Mouse (Mus musculus) hindbrain, embryonic 13.5 days (tissue): Measurements from ENCODE around the gene Rcn1. TPM values are rescaled to one million over a fixed set of nuclear protein-coding genes. Genes with fewer than 3 reads are reported as not detected.

ENCODE experiments used
- ATAC-seq: fragments of 200-750 bp; cut with Nextera tagmentation; 2 replicates; pipeline ENCODE4 v1.8.0; 2017; ENCODE audit warnings: moderate TSS enrichment; ENCODE audit not compliant: low FRiP score
- H3K27ac ChIP-seq: fragments of 300-500 bp; sonication (generic); 2 replicates; pipeline ENCODE4 v1.5.1; 2015; ENCODE audit warnings: inconsistent platforms, mild to moderate bottlenecking, moderate library complexity
- H3K27me3 ChIP-seq: fragments of 300-500 bp; sonication (generic); 2 replicates; pipeline ENCODE4 v1.6.1; 2015; ENCODE audit warnings: mild to moderate bottlenecking, inconsistent platforms
- H3K36me3 ChIP-seq: fragments of 300-500 bp; sonication (generic); 2 replicates; pipeline ENCODE4 v1.6.1; 2015; ENCODE audit warnings: mild to moderate bottlenecking, inconsistent platforms
- H3K4me1 ChIP-seq: fragments of 300-500 bp; sonication (generic); replicated peaks from 2 replicates; pipeline ENCODE4 v1.6.1; 2015; ENCODE audit warnings: inconsistent platforms
- H3K4me2 ChIP-seq: fragments of 300-500 bp; sonication (generic); 2 replicates; pipeline ENCODE4 v1.6.1; 2015; ENCODE audit warnings: inconsistent platforms, mild to moderate bottlenecking, moderate library complexity
- H3K4me3 ChIP-seq: fragments of 300-500 bp; sonication (generic); 2 replicates; pipeline ENCODE4 v1.5.1; 2015; ENCODE audit warnings: mild to moderate bottlenecking, inconsistent platforms
- H3K9ac ChIP-seq: fragments of 300-500 bp; sonication (generic); 2 replicates; pipeline ENCODE4 v1.6.1; 2015; ENCODE audit warnings: mild to moderate bottlenecking, inconsistent platforms
- H3K9me3 ChIP-seq: fragments of 300-500 bp; sonication (generic); 2 replicates; pipeline ENCODE4 v1.6.1; 2016; ENCODE audit warnings: inconsistent platforms
- WGBS: fragments of 180-500 bp; shearing (Covaris S2); methylation state at CpG from one replicate; pipeline ENCODE4 v1.1.7; 2015; 5-methylcytosine and 5-hydroxymethylcytosine counted together
- polyA plus RNA-seq: library from polyadenylated mRNA; unstranded; fragments of >200 nt; fragmentation: Nextera tagmentation; extraction: Ambion mirVana; gene quantifications from 2 replicates; pipeline ENCODE4 v1.2.1, GENCODE M21; 2015

The Rcn1 gene
- polyA plus RNA-seq, 1 experiment from 2014 or later: 76.3 TPM

- Histone ChIP-seq H3K4me1 (peaks cover 10% of the 10 kb centered on the region), H3K4me2 (no peak overlapping the region), H3K4me3 (no peak overlapping the region), H3K27ac (no peak overlapping the region), H3K36me3 (no peaks in the 10 kb centered on the region), H3K27me3 (peaks cover 5% of the 10 kb centered on the region; the same call in 1 of the 2 replicates), H3K9ac (no peak overlapping the region), H3K9me3 (no peaks in the 10 kb centered on the region)
- 90% methylated on average over 6 of the region's 6 CpGs for WGBS
- ATAC-seq: 0 out of 2 replicates have a peak, but pooled peaks have one; percentile 49
Measured at GRCm38 (mm10) chr2:105372156-105372555, 27.0 kb downstream of the Rcn1 start.

- peaks cover 5% of the 10 kb centered on the region; the same call in 1 of the 2 replicates for H3K27me3 ChIP-seq
- peaks cover 10% of the 10 kb centered on the region for H3K4me1 ChIP-seq
- H3K4me3 ChIP-seq: peak overlapping the region; percentile 26
- no peaks in the 10 kb centered on the region for H3K9me3 ChIP-seq
- H3K4me2 ChIP-seq: peak overlapping the region; percentile 45
- ATAC-seq: no peak; the same call in 1 of the 2 replicates
- H3K36me3 ChIP-seq: no peaks in the 10 kb centered on the region
- peak overlapping the region; percentile 51; the same call in 1 of the 2 replicates for H3K9ac ChIP-seq
- WGBS: 28% methylated on average over 14 of the region's 14 CpGs
- H3K27ac ChIP-seq: no peak overlapping the region
Measured at GRCm38 (mm10) chr2:105370698-105371097, 28.4 kb downstream of the Rcn1 start.

GRCm38 (mm10) chr2:105370240-105370639 is 28.9 kb downstream of the Rcn1 start:
- WGBS: 7% methylated on average over 10 of the region's 10 CpGs
- no peaks in the 10 kb centered on the region for H3K36me3 ChIP-seq
- H3K9me3 ChIP-seq: no peaks in the 10 kb centered on the region
- peaks cover 10% of the 10 kb centered on the region for H3K4me1 ChIP-seq
- H3K4me3 ChIP-seq: peak overlapping the region; percentile 26
- peak; percentile 52; the same call in 1 of the 2 replicates for ATAC-seq
- peak overlapping the region; percentile 53 for H3K9ac ChIP-seq
- H3K27me3 ChIP-seq: peaks cover 5% of the 10 kb centered on the region; the same call in 1 of the 2 replicates
- no peak overlapping the region for H3K27ac ChIP-seq
- peak overlapping the region; percentile 45 for H3K4me2 ChIP-seq

- Histone ChIP-seq H3K4me3 (no peak overlapping the region), H3K4me2 (no peak overlapping the region), H3K36me3 (no peaks in the 10 kb centered on the region), H3K27me3 (peaks cover 5% of the 10 kb centered on the region; the same call in 1 of the 2 replicates), H3K4me1 (peaks cover 10% of the 10 kb centered on the region), H3K9me3 (no peaks in the 10 kb centered on the region), H3K27ac (no peak overlapping the region), H3K9ac (no peak overlapping the region)
- ATAC-seq: no peak
- WGBS: 30% methylated on average over 4 of the region's 4 CpGs
Measured at GRCm38 (mm10) chr2:105367623-105368022, 31.5 kb downstream of the Rcn1 start.

- 0 out of 2 replicates have a peak, but pooled peaks cover 12% of the 10 kb centered on the region for H3K4me1 ChIP-seq
- H3K27ac ChIP-seq: no peak overlapping the region
- H3K36me3 ChIP-seq: no peaks in the 10 kb centered on the region
- H3K9ac ChIP-seq: no peak overlapping the region
- no peak overlapping the region for H3K4me2 ChIP-seq
- 97% methylated on average over 3 of the region's 3 CpGs for WGBS
- H3K9me3 ChIP-seq: no peaks in the 10 kb centered on the region
- H3K4me3 ChIP-seq: no peak overlapping the region
- 0 out of 2 replicates have a peak, but pooled peaks cover 4% of the 10 kb centered on the region for H3K27me3 ChIP-seq
- no peak for ATAC-seq
Measured at GRCm38 (mm10) chr2:105358040-105358439, 41.1 kb downstream of the Rcn1 start.

GRCm38 (mm10) chr2:105356791-105357190 is 42.3 kb downstream of the Rcn1 start:
- Histone ChIP-seq H3K4me1 (0 out of 2 replicates have a peak, but pooled peaks cover 12% of the 10 kb centered on the region), H3K4me2 (no peak overlapping the region), H3K27me3 (0 out of 2 replicates have a peak, but pooled peaks cover 4% of the 10 kb centered on the region), H3K9ac (no peak overlapping the region), H3K36me3 (no peaks in the 10 kb centered on the region), H3K4me3 (no peak overlapping the region), H3K27ac (no peak overlapping the region), H3K9me3 (no peaks in the 10 kb centered on the region)
- 46% methylated on average over 5 of the region's 5 CpGs for WGBS
- ATAC-seq: no peak

- H3K4me1 ChIP-seq: no peaks in the 10 kb centered on the region
- H3K9ac ChIP-seq: no peak overlapping the region
- H3K4me2 ChIP-seq: no peak overlapping the region
- H3K27ac ChIP-seq: no peak overlapping the region
- 56% methylated on average over 6 of the region's 6 CpGs for WGBS
- no peak overlapping the region for H3K4me3 ChIP-seq
- ATAC-seq: no peak
- 0 out of 2 replicates have a peak, but pooled peaks cover 4% of the 10 kb centered on the region for H3K27me3 ChIP-seq
- H3K36me3 ChIP-seq: no peaks in the 10 kb centered on the region
- H3K9me3 ChIP-seq: no peaks in the 10 kb centered on the region
Measured at GRCm38 (mm10) chr2:105348886-105349285, 50.2 kb downstream of the Rcn1 start.

- Histone ChIP-seq H3K4me2 (no peak overlapping the region), H3K36me3 (no peaks in the 10 kb centered on the region), H3K9me3 (no peaks in the 10 kb centered on the region), H3K4me1 (peaks cover 22% of the 10 kb centered on the region), H3K4me3 (no peak overlapping the region), H3K27ac (no peak overlapping the region), H3K9ac (no peak overlapping the region), H3K27me3 (peaks cover 22% of the 10 kb centered on the region)
- 75% methylated on average over 3 of the region's 3 CpGs for WGBS
- no peak for ATAC-seq
Measured at GRCm38 (mm10) chr2:105339993-105340392, 59.1 kb downstream of the Rcn1 start.

- Histone ChIP-seq H3K4me3 (no peak overlapping the region), H3K9ac (no peak overlapping the region), H3K36me3 (no peaks in the 10 kb centered on the region), H3K9me3 (no peaks in the 10 kb centered on the region), H3K27me3 (peaks cover 29% of the 10 kb centered on the region), H3K4me2 (no peak overlapping the region), H3K4me1 (peaks cover 30% of the 10 kb centered on the region), H3K27ac (no peak overlapping the region)
- WGBS: 26% methylated on average over 8 of the region's 8 CpGs
- 0 out of 2 replicates have a peak, but pooled peaks have one; percentile 6 for ATAC-seq
Measured at GRCm38 (mm10) chr2:105337171-105337875, 61.8 kb downstream of the Rcn1 start.

- Histone ChIP-seq H3K27ac (no peak overlapping the region), H3K9me3 (no peaks in the 10 kb centered on the region), H3K4me3 (no peak overlapping the region), H3K36me3 (no peaks in the 10 kb centered on the region), H3K4me1 (peaks cover 30% of the 10 kb centered on the region), H3K9ac (no peak overlapping the region; the same call in 1 of the 2 replicates), H3K27me3 (peaks cover 38% of the 10 kb centered on the region), H3K4me2 (no peak overlapping the region)
- no peak for ATAC-seq
- WGBS: 12% methylated on average over 12 of the region's 12 CpGs
Measured at GRCm38 (mm10) chr2:105336314-105337027, 62.6 kb downstream of the Rcn1 start.
